In the genomic region with DNA sequence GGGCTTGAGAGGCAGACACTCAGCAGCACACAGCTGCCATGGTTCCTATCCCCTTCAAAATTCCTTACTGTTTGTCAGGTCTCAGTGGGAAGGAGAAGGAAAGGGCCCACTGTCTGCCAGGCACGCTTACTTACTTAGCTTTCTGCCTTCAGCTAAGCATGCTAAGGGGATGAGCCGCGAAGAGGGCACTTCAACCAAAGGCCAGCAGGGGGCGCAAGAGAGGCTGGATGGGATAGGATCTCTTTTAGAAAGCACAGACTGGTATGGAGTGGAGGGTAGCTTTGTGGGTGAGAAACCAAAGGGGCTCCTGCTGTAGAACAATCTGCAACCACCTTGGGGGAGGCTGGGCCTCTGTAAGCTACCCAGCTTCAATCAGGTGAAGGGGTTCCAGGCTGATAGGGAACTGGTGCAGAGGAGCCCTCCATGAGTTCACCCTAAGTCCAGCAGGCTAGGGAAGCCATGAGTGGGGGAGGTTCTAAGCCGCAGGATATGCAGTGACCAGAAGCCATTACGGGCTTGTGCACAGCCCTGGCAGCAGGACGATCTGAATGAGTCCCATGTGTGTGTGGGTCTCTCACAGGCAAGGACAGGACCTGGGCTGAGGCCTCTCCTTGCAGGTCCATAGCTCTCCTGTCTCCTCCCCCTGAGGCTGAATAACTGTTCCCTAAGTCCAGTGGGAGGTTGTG, we compare ENCODE assay signal across 9 mouse cellular contexts. TPM values are rescaled to one million over a fixed set of nuclear protein-coding genes. Genes with fewer than 3 reads are reported as not detected.
DNase-seq lines count a peak whose midpoint lies in the region; ATAC-seq and TF ChIP-seq lines count a peak whose summit lies in the region.
"Had no signal": no experiment of that assay in that cellular context is flagged by ENCODE, and none has a peak within 500 bp of the region (broad histone marks: within the 10 kb centered on the region; RNA-seq: fewer than 3 reads in every experiment).

No protein-coding gene starts in this region.

- WGBS in forebrain, embryonic 10.5 days: 35% methylated on average over 7 of the region's 7 CpGs
- 37% methylated on average over 7 of the region's 7 CpGs for WGBS in hindbrain, embryonic 10.5 days

- no peaks in the 10 kb centered on the region for H3K36me3 ChIP-seq in G1E (replicated peaks)
- H3K36me3 ChIP-seq in forebrain, embryonic 10.5 days (replicated peaks): no peaks in the 10 kb centered on the region
- H3K36me3 ChIP-seq in hindbrain, embryonic 10.5 days: no peaks in the 10 kb centered on the region
- H3K36me3 ChIP-seq: limb, embryonic 13.5 days had no signal

- H3K4me3 ChIP-seq in G1E (ENCODE audit: low read depth, low read length): no peak overlapping the region
- no peak overlapping the region for H3K4me3 ChIP-seq in forebrain, embryonic 10.5 days
- no peak overlapping the region for H3K4me3 ChIP-seq in hindbrain, embryonic 10.5 days
- no peak overlapping the region for H3K4me3 ChIP-seq in layer of hippocampus, adult 2 months
- H3K4me3 ChIP-seq: limb, embryonic 13.5 days had no signal

- ATAC-seq in G1E (ENCODE audit: extremely low read depth, insufficient number of reproducible peaks, low FRiP score, poor library complexity, severe bottlenecking): no peak; the same call in 1 of the 2 replicates

- peak; percentile 88 for TF ChIP-seq CTCF in G1E (IDR thresholded peaks at IDR 0.05; ENCODE audit: low read depth, low read length)
- peak; percentile 97 for TF ChIP-seq CTCF in layer of hippocampus, adult 2 months (conservative IDR thresholded peaks at IDR 0.05)

- no peak overlapping the region for H3K27ac ChIP-seq in forebrain, embryonic 10.5 days
- H3K27ac ChIP-seq in hindbrain, embryonic 10.5 days: 0 out of 2 replicates have a peak overlapping the region, but pooled peaks have one; percentile 25
- no peak overlapping the region for H3K27ac ChIP-seq in layer of hippocampus, adult 2 months
- H3K27ac ChIP-seq: limb, embryonic 13.5 days had no signal

- no peaks in the 10 kb centered on the region for H3K4me1 ChIP-seq in G1E (ENCODE audit: insufficient read depth, low read depth, low read length)
- H3K4me1 ChIP-seq in forebrain, embryonic 10.5 days: 0 out of 2 replicates have a peak, but pooled peaks cover 10% of the 10 kb centered on the region
- peaks cover 10% of the 10 kb centered on the region; the same call in 1 of the 2 replicates for H3K4me1 ChIP-seq in hindbrain, embryonic 10.5 days (replicated peaks)
- H3K4me1 ChIP-seq: limb, embryonic 13.5 days had no signal

- no peaks in the 10 kb centered on the region for H3K9me3 ChIP-seq in G1E (replicated peaks)
- no peaks in the 10 kb centered on the region for H3K9me3 ChIP-seq in forebrain, embryonic 10.5 days
- no peaks in the 10 kb centered on the region for H3K9me3 ChIP-seq in hindbrain, embryonic 10.5 days
- H3K9me3 ChIP-seq: limb, embryonic 13.5 days had no signal

- DNase-seq in G1E (ENCODE audit: low spot score): peak; percentile 64
- DNase-seq in c-Kit-negative CD71-positive TER-119-positive erythroid progenitor cells, embryonic 14.5 days (ENCODE audit: low read depth, low spot score): peak; percentile 44
- DNase-seq in forebrain, embryonic 10.5 days (ENCODE audit: extremely low spot score, low spot score): peak; percentile 85
- DNase-seq in hindbrain, embryonic 10.5 days (ENCODE audit: low spot score): peak; percentile 89
- DNase-seq in layer of hippocampus, adult 2 months (ENCODE audit: low spot score in 2 of 2): peak; percentile 79 to 91
- peak; percentile 89 for DNase-seq in lung, postnatal 10 days
- DNase-seq in retina, adult 2 months (ENCODE audit: low read depth, low spot score): peak; percentile 39
- peak; percentile 83 to 89 for DNase-seq in thymus, postnatal 36 days

- peaks cover 8% of the 10 kb centered on the region; the same call in 1 of the 2 replicates for H3K27me3 ChIP-seq in G1E (ENCODE audit: insufficient read depth, low read length)
- H3K27me3 ChIP-seq in forebrain, embryonic 10.5 days (ENCODE audit: poor library complexity, severe bottlenecking): no peaks in the 10 kb centered on the region
- no peaks in the 10 kb centered on the region for H3K27me3 ChIP-seq in hindbrain, embryonic 10.5 days (ENCODE audit: insufficient read depth, poor library complexity, severe bottlenecking)
- H3K27me3 ChIP-seq: limb, embryonic 13.5 days had no signal

RNA-seq across cellular contexts. Expression of a gene that starts 19.5 kb away (rescaled TPM):
- total RNA-seq in G1E (2014; fragmentation: Nextera tagmentation) (not detected in 2 replicates), G1E (2017) (not detected in 2 replicates)
- not detected in 2 replicates for polyA plus RNA-seq in G1E (2012)
- 0.06 and 0.17 TPM in 2 replicates for polyA plus RNA-seq in forebrain, embryonic 10.5 days (2016; fragmentation: Nextera tagmentation; extraction: Ambion mirVana)
- polyA plus RNA-seq in hindbrain, embryonic 10.5 days (2016; fragmentation: Nextera tagmentation; extraction: Ambion mirVana): 0.22 and 0.31 TPM in 2 replicates
- under 1 TPM in 1 of 2 experiments, not detected in 1; 0.20 TPM for total RNA-seq in layer of hippocampus, adult 2 months (2021)

RNA-seq across cellular contexts. Expression of a gene that starts 49.5 kb away (rescaled TPM):
- total RNA-seq in G1E (2014; fragmentation: Nextera tagmentation): 4.1 and 5.2 TPM in 2 replicates
- 3.4 and 3.8 TPM in 2 replicates for total RNA-seq in G1E (2017)
- 24.7 and 30.5 TPM in 2 replicates for polyA plus RNA-seq in G1E (2012)
- 60.3 and 70.4 TPM in 2 replicates for polyA plus RNA-seq in forebrain, embryonic 10.5 days (2016; fragmentation: Nextera tagmentation; extraction: Ambion mirVana)
- 99.4 and 149 TPM in 2 replicates for polyA plus RNA-seq in hindbrain, embryonic 10.5 days (2016; fragmentation: Nextera tagmentation; extraction: Ambion mirVana)
- 1 to 10 TPM; 7.8 to 8.0 TPM for total RNA-seq in layer of hippocampus, adult 2 months (2021)

Comparison
In these comparisons a context has a peak if more than half of its experiments do, and no peak if none do; other contexts are left out.
1. DNase-seq: peak in every context shown above with its lines; median percentile 89 in hindbrain, embryonic 10.5 days; 89 in lung, postnatal 10 days; 86 in thymus, postnatal 36 days; 85 in forebrain, embryonic 10.5 days; 85 in layer of hippocampus, adult 2 months; 64 in G1E; 44 in c-Kit-negative CD71-positive TER-119-positive erythroid progenitor cells, embryonic 14.5 days; 39 in retina, adult 2 months.